In genomic region chr5:115534290-115534731, GRCm38 (mm10) we compare ENCODE assay signal across 7 mouse cellular contexts. TPM values are rescaled to one million over a fixed set of nuclear protein-coding genes. Genes with fewer than 3 reads are reported as not detected.
DNase-seq lines count a peak whose midpoint lies in the region; ATAC-seq and TF ChIP-seq lines count a peak whose summit lies in the region.

No protein-coding gene starts in this region.

- no peak for TF ChIP-seq CTCF in embryonic fibroblast, embryonic 13.5 days (IDR thresholded peaks at IDR 0.05; ENCODE audit: borderline replicate concordance, insufficient read depth, low read length)
- TF ChIP-seq CTCF in intestine, postnatal 0 days (IDR thresholded peaks at IDR 0.05; ENCODE audit: low read depth), result no peak

- no peaks in the 10 kb centered on the region for H3K36me3 ChIP-seq in intestine, postnatal 0 days (ENCODE audit: control insufficient read depth, insufficient read depth)
- H3K36me3 ChIP-seq in midbrain, embryonic 15.5 days (replicated peaks), result no peaks in the 10 kb centered on the region

- H3K4me3 ChIP-seq in embryonic fibroblast, embryonic 13.5 days (ENCODE audit: insufficient read depth, low read length), result no peak overlapping the region
- H3K4me3 ChIP-seq in intestine, postnatal 0 days (ENCODE audit: low read depth, low read length), result 0 out of 2 replicates have a peak overlapping the region, but pooled peaks have one; percentile 5
- no peak overlapping the region for H3K4me3 ChIP-seq in midbrain, embryonic 15.5 days

- WGBS in intestine, postnatal 0 days, result 14% methylated on average over 16 of the region's 16 CpGs
- WGBS in midbrain, embryonic 15.5 days, result 19% methylated on average over 16 of the region's 16 CpGs

- H3K4me2 ChIP-seq in intestine, postnatal 0 days (replicated peaks; ENCODE audit: low read depth), result peak overlapping the region; percentile 45
- no peak overlapping the region for H3K4me2 ChIP-seq in midbrain, embryonic 15.5 days

- 0 out of 2 replicates have a peak overlapping the region, but pooled peaks have one; percentile 3 for H3K9ac ChIP-seq in intestine, postnatal 0 days (ENCODE audit: low read depth, low read length)
- H3K9ac ChIP-seq in midbrain, embryonic 15.5 days, result no peak overlapping the region

- DNase-seq in urinary bladder, postnatal 25 days (ENCODE audit: low spot score), result peak; percentile 54
- no peak for DNase-seq in urinary bladder, postnatal 4 days (ENCODE audit: low spot score in 2 of 2)
- peak; percentile 65 for DNase-seq in lung, postnatal 36 days
- DNase-seq in layer of hippocampus, postnatal 10 days (ENCODE audit: low spot score in 2 of 2), result no peak

- H3K9me3 ChIP-seq in intestine, postnatal 0 days (ENCODE audit: control insufficient read depth), result no peaks in the 10 kb centered on the region
- no peaks in the 10 kb centered on the region for H3K9me3 ChIP-seq in midbrain, embryonic 15.5 days

- peaks cover 46% of the 10 kb centered on the region for H3K4me1 ChIP-seq in embryonic fibroblast, embryonic 13.5 days (ENCODE audit: control insufficient read depth, insufficient read depth, low read length)
- peaks cover 64% of the 10 kb centered on the region for H3K4me1 ChIP-seq in intestine, postnatal 0 days (replicated peaks; ENCODE audit: control insufficient read depth, insufficient read depth, low read length)
- H3K4me1 ChIP-seq in midbrain, embryonic 15.5 days, result peaks cover 30% of the 10 kb centered on the region

- no peak for ATAC-seq in intestine, postnatal 0 days
- no peak for ATAC-seq in midbrain, embryonic 15.5 days (replicated peaks)

- peak overlapping the region; percentile 19; the same call in 1 of the 2 replicates for H3K27ac ChIP-seq in embryonic fibroblast, embryonic 13.5 days (ENCODE audit: insufficient read depth, low read length)
- H3K27ac ChIP-seq in intestine, postnatal 0 days (ENCODE audit: low read depth, low read length), result peak overlapping the region; percentile 86
- H3K27ac ChIP-seq in midbrain, embryonic 15.5 days, result no peak overlapping the region

- H3K27me3 ChIP-seq in intestine, postnatal 0 days (replicated peaks; ENCODE audit: control insufficient read depth, insufficient read depth, low read length), result no peaks in the 10 kb centered on the region
- no peaks in the 10 kb centered on the region for H3K27me3 ChIP-seq in midbrain, embryonic 15.5 days (replicated peaks)

- TF ChIP-seq POLR2A in embryonic fibroblast, embryonic 13.5 days (IDR thresholded peaks at IDR 0.05; ENCODE audit: low read depth, low read length), result no peak

RNA-seq across cellular contexts. Expression of gene Rplp0, which starts 25.0 kb away (rescaled TPM):
- 3,023 and 3,024 TPM in 2 replicates for polyA plus RNA-seq in embryonic fibroblast, embryonic 13.5 days (2011; ENCODE audit: insufficient read length, low read depth, missing spikeins)
- polyA plus RNA-seq in intestine, postnatal 0 days (2015; fragmentation: Nextera tagmentation; extraction: Ambion mirVana), result 832 and 868 TPM in 2 replicates
- total RNA-seq in layer of hippocampus, postnatal 10 days (2021), result 100 to 1,000 TPM; 458 to 467 TPM
- polyA plus RNA-seq in midbrain, embryonic 15.5 days (2015; fragmentation: Nextera tagmentation; extraction: Ambion mirVana), result 811 and 847 TPM in 2 replicates

RNA-seq across cellular contexts. Expression of gene Pxn, which starts 27.8 kb away (rescaled TPM):
- 25.7 and 35.2 TPM in 2 replicates for polyA plus RNA-seq in embryonic fibroblast, embryonic 13.5 days (2011; ENCODE audit: insufficient read length, low read depth, missing spikeins)
- polyA plus RNA-seq in intestine, postnatal 0 days (2015; fragmentation: Nextera tagmentation; extraction: Ambion mirVana), result 65.1 and 71.1 TPM in 2 replicates
- 10 to 100 TPM; 30.0 to 30.8 TPM for total RNA-seq in layer of hippocampus, postnatal 10 days (2021)
- polyA plus RNA-seq in midbrain, embryonic 15.5 days (2015; fragmentation: Nextera tagmentation; extraction: Ambion mirVana), result 20.4 and 20.9 TPM in 2 replicates

RNA-seq across cellular contexts. Expression of gene Gcn1l1, which starts 30.7 kb away (rescaled TPM):
- polyA plus RNA-seq in embryonic fibroblast, embryonic 13.5 days (2011; ENCODE audit: insufficient read length, low read depth, missing spikeins), result 39.5 and 40.7 TPM in 2 replicates
- 9.3 and 9.6 TPM in 2 replicates for polyA plus RNA-seq in intestine, postnatal 0 days (2015; fragmentation: Nextera tagmentation; extraction: Ambion mirVana)
- total RNA-seq in layer of hippocampus, postnatal 10 days (2021), result 10 to 100 TPM; 76.4 to 96.2 TPM
- 48.3 and 53.4 TPM in 2 replicates for polyA plus RNA-seq in midbrain, embryonic 15.5 days (2015; fragmentation: Nextera tagmentation; extraction: Ambion mirVana)

RNA-seq across cellular contexts. Expression of gene Sirt4, which starts 49.8 kb away (rescaled TPM):
- polyA plus RNA-seq in embryonic fibroblast, embryonic 13.5 days (2011; ENCODE audit: insufficient read length, low read depth, missing spikeins), result 12.8 and 18.5 TPM in 2 replicates
- 5.0 and 6.4 TPM in 2 replicates for polyA plus RNA-seq in intestine, postnatal 0 days (2015; fragmentation: Nextera tagmentation; extraction: Ambion mirVana)
- 10 to 100 TPM; 25.8 to 29.8 TPM for total RNA-seq in layer of hippocampus, postnatal 10 days (2021)
- polyA plus RNA-seq in midbrain, embryonic 15.5 days (2015; fragmentation: Nextera tagmentation; extraction: Ambion mirVana), result 31.6 and 32.6 TPM in 2 replicates

Comparison
In these comparisons a context has a peak if more than half of its experiments do, and no peak if none do; other contexts are left out.
1. DNase-seq: peak in urinary bladder, postnatal 25 days (single experiment) and lung, postnatal 36 days (single experiment); none in urinary bladder, postnatal 4 days (0 of 2) and layer of hippocampus, postnatal 10 days (0 of 2).